Mouse (Mus musculus): ENCODE results near the gene Mab21l3.
A peak's percentile ranks its signal among the peaks of the same experiment; 100 is the strongest.

Gene Mab21l3

GRCm38 (mm10) chr3:101848816-101849215, at the start of gene Mab21l3:
Gene Mab21l3, minus strand, starts transcription at chr3:101848959.
- no peak for DNase-seq

- no peak for DNase-seq
Observed at GRCm38 (mm10) chr3:101897377-101897974, 48.7 kb upstream of the Mab21l3 start.

- DNase-seq = peak; percentile 80
Observed at GRCm38 (mm10) chr3:101896893-101897292, 48.1 kb upstream of the Mab21l3 start.

GRCm38 (mm10) chr3:101895376-101895910, 46.7 kb upstream of the Mab21l3 start:
- DNase-seq = no peak

- no peak for DNase-seq
Observed at GRCm38 (mm10) chr3:101885591-101885990, 36.8 kb upstream of the Mab21l3 start.

- DNase-seq = no peak
Observed at GRCm38 (mm10) chr3:101885041-101885440, 36.3 kb upstream of the Mab21l3 start.

- no peak for DNase-seq
Observed at GRCm38 (mm10) chr3:101883902-101884301, 35.1 kb upstream of the Mab21l3 start.

GRCm38 (mm10) chr3:101881721-101882120, 33.0 kb upstream of the Mab21l3 start:
- DNase-seq = no peak

GRCm38 (mm10) chr3:101880818-101881217, 32.1 kb upstream of the Mab21l3 start:
- no peak for DNase-seq

GRCm38 (mm10) chr3:101878136-101878535, 29.4 kb upstream of the Mab21l3 start:
- no peak for DNase-seq

- no peak for DNase-seq
Observed at GRCm38 (mm10) chr3:101876459-101877285, 27.9 kb upstream of the Mab21l3 start.

GRCm38 (mm10) chr3:101875258-101875920, 26.6 kb upstream of the Mab21l3 start:
- DNase-seq = no peak

GRCm38 (mm10) chr3:101873061-101873675, 24.4 kb upstream of the Mab21l3 start:
- DNase-seq = no peak

- DNase-seq = no peak
Observed at GRCm38 (mm10) chr3:101871951-101872350, 23.2 kb upstream of the Mab21l3 start.

GRCm38 (mm10) chr3:101867001-101867421, 18.3 kb upstream of the Mab21l3 start:
- peak; percentile 90 for DNase-seq

GRCm38 (mm10) chr3:101861856-101862255, 13.1 kb upstream of the Mab21l3 start:
- no peak for DNase-seq

- DNase-seq = no peak
Observed at GRCm38 (mm10) chr3:101860151-101860550, 11.4 kb upstream of the Mab21l3 start.

- DNase-seq = no peak
Observed at GRCm38 (mm10) chr3:101859740-101860139, 11.0 kb upstream of the Mab21l3 start.

- no peak for DNase-seq
Observed at GRCm38 (mm10) chr3:101854075-101854474, 5.3 kb upstream of the Mab21l3 start.

- DNase-seq = no peak
Observed at GRCm38 (mm10) chr3:101851363-101851762, 2.6 kb upstream of the Mab21l3 start.

GRCm38 (mm10) chr3:101846096-101846495, 2.7 kb downstream of the Mab21l3 start:
- DNase-seq = no peak

- no peak for DNase-seq
Observed at GRCm38 (mm10) chr3:101842372-101843094, 6.2 kb downstream of the Mab21l3 start.

All from cerebellum, adult 11-12 months (tissue).